Mouse (Mus musculus): ENCODE measurements around the gene Lig4. TPM values are rescaled to one million over a fixed set of nuclear protein-coding genes. Genes with fewer than 3 reads are reported as not detected.

Gene Lig4
- polyA plus RNA-seq (2015; fragmentation: Nextera tagmentation; extraction: Ambion mirVana) = 5.3 and 5.7 TPM in 2 replicates

GRCm38 (mm10) chr8:9977573-9978314 lies at the start of gene Lig4, which contains the start of gene Abhd13:
Gene Lig4, minus strand, starts transcription at chr8:9977686.
Gene Abhd13, plus strand, starts transcription at chr8:9977707.
- no peaks in the 10 kb centered on the region for H3K9me3 ChIP-seq (ENCODE audit: control insufficient read depth, low read length)
- peaks cover 27% of the 10 kb centered on the region for H3K4me1 ChIP-seq (replicated peaks; ENCODE audit: control insufficient read depth, insufficient read depth, low read length)
- peaks cover 4% of the 10 kb centered on the region for H3K36me3 ChIP-seq (ENCODE audit: control insufficient read depth, insufficient read depth, low read length)
- peak within 1 kb of the TSS; percentile 94 for H3K4me3 ChIP-seq (ENCODE audit: low read length)
- peak within 1 kb of the TSS; percentile 95 for H3K9ac ChIP-seq (ENCODE audit: low read length)
- H3K27me3 ChIP-seq (ENCODE audit: control insufficient read depth, insufficient read depth, low read depth, low read length) = no peaks in the 10 kb centered on the region
- WGBS = 0% methylated on average over 53 of the region's 68 CpGs
- H3K4me2 ChIP-seq (ENCODE audit: low read depth, low read length) = peak within 1 kb of the TSS; percentile 83
- peak within 1 kb of the TSS; percentile 82 for H3K27ac ChIP-seq (ENCODE audit: low read length)
- ATAC-seq (ENCODE audit: low read depth) = peak; percentile 66

GRCm38 (mm10) chr8:10017231-10017630 lies 39.7 kb upstream of the Lig4 start:
- H3K27me3 ChIP-seq (ENCODE audit: control insufficient read depth, insufficient read depth, low read depth, low read length) = no peaks in the 10 kb centered on the region
- no peak overlapping the region for H3K4me3 ChIP-seq (ENCODE audit: low read length)
- H3K9me3 ChIP-seq (ENCODE audit: control insufficient read depth, low read length) = no peaks in the 10 kb centered on the region
- H3K4me2 ChIP-seq (ENCODE audit: low read depth, low read length) = no peak overlapping the region
- no peaks in the 10 kb centered on the region for H3K4me1 ChIP-seq (replicated peaks; ENCODE audit: control insufficient read depth, insufficient read depth, low read length)
- WGBS = 58% methylated on average over 3 of the region's 3 CpGs
- ATAC-seq (ENCODE audit: low read depth) = no peak
- H3K9ac ChIP-seq (ENCODE audit: low read length) = no peak overlapping the region
- H3K36me3 ChIP-seq (ENCODE audit: control insufficient read depth, insufficient read depth, low read length) = no peaks in the 10 kb centered on the region
- no peak overlapping the region for H3K27ac ChIP-seq (ENCODE audit: low read length)

GRCm38 (mm10) chr8:10016252-10016651 lies 38.8 kb upstream of the Lig4 start:
- H3K9me3 ChIP-seq (ENCODE audit: control insufficient read depth, low read length) = no peaks in the 10 kb centered on the region
- H3K9ac ChIP-seq (ENCODE audit: low read length) = no peak overlapping the region
- ATAC-seq (ENCODE audit: low read depth) = no peak
- no peak overlapping the region for H3K4me2 ChIP-seq (ENCODE audit: low read depth, low read length)
- 73% methylated on average over 1 of the region's 1 CpGs for WGBS
- no peaks in the 10 kb centered on the region for H3K36me3 ChIP-seq (ENCODE audit: control insufficient read depth, insufficient read depth, low read length)
- H3K4me1 ChIP-seq (replicated peaks; ENCODE audit: control insufficient read depth, insufficient read depth, low read length) = no peaks in the 10 kb centered on the region
- H3K27me3 ChIP-seq (ENCODE audit: control insufficient read depth, insufficient read depth, low read depth, low read length) = no peaks in the 10 kb centered on the region
- H3K4me3 ChIP-seq (ENCODE audit: low read length) = no peak overlapping the region
- no peak overlapping the region for H3K27ac ChIP-seq (ENCODE audit: low read length)

GRCm38 (mm10) chr8:10007660-10008028 lies 30.2 kb upstream of the Lig4 start:
- Histone ChIP-seq H3K4me1 (replicated peaks; ENCODE audit: control insufficient read depth, insufficient read depth, low read length) (peaks cover 12% of the 10 kb centered on the region; the same call in 1 of the 2 replicates), H3K9ac (ENCODE audit: low read length) (no peak overlapping the region; the same call in 1 of the 2 replicates), H3K36me3 (ENCODE audit: control insufficient read depth, insufficient read depth, low read length) (no peaks in the 10 kb centered on the region), H3K4me2 (ENCODE audit: low read depth, low read length) (peak overlapping the region; percentile 78), H3K27me3 (ENCODE audit: control insufficient read depth, insufficient read depth, low read depth, low read length) (peaks cover 7% of the 10 kb centered on the region), H3K27ac (ENCODE audit: low read length) (no peak overlapping the region), H3K4me3 (ENCODE audit: low read length) (peak overlapping the region; percentile 48), H3K9me3 (ENCODE audit: control insufficient read depth, low read length) (no peaks in the 10 kb centered on the region)
- ATAC-seq (ENCODE audit: low read depth) = no peak
- WGBS = 29% methylated on average over 6 of the region's 6 CpGs

- Histone ChIP-seq H3K27ac (ENCODE audit: low read length) (no peak overlapping the region), H3K27me3 (ENCODE audit: control insufficient read depth, insufficient read depth, low read depth, low read length) (peaks cover 7% of the 10 kb centered on the region), H3K9ac (ENCODE audit: low read length) (peak overlapping the region; percentile 53), H3K4me1 (replicated peaks; ENCODE audit: control insufficient read depth, insufficient read depth, low read length) (peaks cover 12% of the 10 kb centered on the region; the same call in 1 of the 2 replicates), H3K4me3 (ENCODE audit: low read length) (peak overlapping the region; percentile 48), H3K36me3 (ENCODE audit: control insufficient read depth, insufficient read depth, low read length) (no peaks in the 10 kb centered on the region), H3K9me3 (ENCODE audit: control insufficient read depth, low read length) (no peaks in the 10 kb centered on the region), H3K4me2 (ENCODE audit: low read depth, low read length) (peak overlapping the region; percentile 78)
- WGBS = 3% methylated on average over 29 of the region's 29 CpGs
- ATAC-seq (ENCODE audit: low read depth) = peak; percentile 27; the same call in 1 of the 2 replicates
Measured at GRCm38 (mm10) chr8:10006986-10007659, 29.6 kb upstream of the Lig4 start.

GRCm38 (mm10) chr8:10006156-10006985 lies 28.9 kb upstream of the Lig4 start, which contains the start of gene Tnfsf13b:
Gene Tnfsf13b, plus strand, starts transcription at chr8:10006467.
- Histone ChIP-seq H3K4me3 (ENCODE audit: low read length) (peak within 1 kb of the TSS; percentile 48), H3K4me1 (replicated peaks; ENCODE audit: control insufficient read depth, insufficient read depth, low read length) (peaks cover 12% of the 10 kb centered on the region; the same call in 1 of the 2 replicates), H3K27me3 (ENCODE audit: control insufficient read depth, insufficient read depth, low read depth, low read length) (peaks cover 7% of the 10 kb centered on the region), H3K9ac (ENCODE audit: low read length) (peak within 1 kb of the TSS; percentile 53), H3K9me3 (ENCODE audit: control insufficient read depth, low read length) (no peaks in the 10 kb centered on the region), H3K36me3 (ENCODE audit: control insufficient read depth, insufficient read depth, low read length) (no peaks in the 10 kb centered on the region), H3K4me2 (ENCODE audit: low read depth, low read length) (peak within 1 kb of the TSS; percentile 78), H3K27ac (ENCODE audit: low read length) (peak within 1 kb of the TSS; percentile 20; the same call in 1 of the 2 replicates)
- ATAC-seq (ENCODE audit: low read depth) = peak; percentile 86
- WGBS = 40% methylated on average over 16 of the region's 16 CpGs

GRCm38 (mm10) chr8:10004115-10004514 lies 26.6 kb upstream of the Lig4 start:
- Histone ChIP-seq H3K9me3 (ENCODE audit: control insufficient read depth, low read length) (no peaks in the 10 kb centered on the region), H3K9ac (ENCODE audit: low read length) (no peak overlapping the region), H3K4me1 (replicated peaks; ENCODE audit: control insufficient read depth, insufficient read depth, low read length) (peaks cover 12% of the 10 kb centered on the region; the same call in 1 of the 2 replicates), H3K4me2 (ENCODE audit: low read depth, low read length) (no peak overlapping the region), H3K36me3 (ENCODE audit: control insufficient read depth, insufficient read depth, low read length) (no peaks in the 10 kb centered on the region), H3K4me3 (ENCODE audit: low read length) (no peak overlapping the region), H3K27me3 (ENCODE audit: control insufficient read depth, insufficient read depth, low read depth, low read length) (peaks cover 7% of the 10 kb centered on the region), H3K27ac (ENCODE audit: low read length) (no peak overlapping the region)
- 79% methylated on average over 7 of the region's 7 CpGs for WGBS
- ATAC-seq (ENCODE audit: low read depth) = no peak

- H3K27ac ChIP-seq (ENCODE audit: low read length) = no peak overlapping the region
- no peak overlapping the region for H3K4me3 ChIP-seq (ENCODE audit: low read length)
- peaks cover 24% of the 10 kb centered on the region for H3K4me1 ChIP-seq (replicated peaks; ENCODE audit: control insufficient read depth, insufficient read depth, low read length)
- no peaks in the 10 kb centered on the region for H3K9me3 ChIP-seq (ENCODE audit: control insufficient read depth, low read length)
- H3K36me3 ChIP-seq (ENCODE audit: control insufficient read depth, insufficient read depth, low read length) = 0 out of 2 replicates have a peak, but pooled peaks cover 2% of the 10 kb centered on the region
- no peak overlapping the region for H3K9ac ChIP-seq (ENCODE audit: low read length)
- H3K27me3 ChIP-seq (ENCODE audit: control insufficient read depth, insufficient read depth, low read depth, low read length) = no peaks in the 10 kb centered on the region
- no peak for ATAC-seq (ENCODE audit: low read depth)
- H3K4me2 ChIP-seq (ENCODE audit: low read depth, low read length) = no peak overlapping the region
Measured at GRCm38 (mm10) chr8:9980188-9980587, 2.7 kb upstream of the Lig4 start.
